Mouse (Mus musculus) cerebellum, adult 2 months (tissue): ENCODE results near the gene Sorcs2.

Source experiments
- CTCF ChIP-seq: fragments of 200-500 bp; IDR thresholded peaks from 2 replicates; pipeline ENCODE4 v1.5.1; 2011; ENCODE audit warnings: low read depth, mild to moderate bottlenecking, control low read depth, low read length, moderate library complexity, borderline replicate concordance; ENCODE audit not compliant: insufficient read depth
- POLR2A ChIP-seq: fragments of 200-500 bp; IDR thresholded peaks from 2 replicates; pipeline ENCODE4 v1.6.1; 2011; ENCODE audit warnings: low read length, control low read depth, borderline replicate concordance; ENCODE audit not compliant: insufficient read depth

GRCm38 (mm10) chr5:36446166-36446890 is 48.4 kb upstream of the Sorcs2 start:
- TF ChIP-seq CTCF: no peak
- no peak for TF ChIP-seq POLR2A
